Mouse (Mus musculus): ENCODE measurements around the gene Abcb8.

Gene Abcb8

GRCm38 (mm10) chr5:24369767-24370166, 23.7 kb upstream of the Abcb8 start:
- no peak for DNase-seq

- DNase-seq: no peak
These were observed 19.7 kb upstream of the Abcb8 start for GRCm38 (mm10) chr5:24373807-24374206.

GRCm38 (mm10) chr5:24374216-24374615, 19.2 kb upstream of the Abcb8 start:
- DNase-seq: no peak

- no peak for DNase-seq
These were observed 18.7 kb upstream of the Abcb8 start for GRCm38 (mm10) chr5:24374666-24375328.

GRCm38 (mm10) chr5:24378700-24379099, 14.8 kb upstream of the Abcb8 start:
- DNase-seq: no peak

GRCm38 (mm10) chr5:24379501-24379900, 14.0 kb upstream of the Abcb8 start:
- no peak for DNase-seq

- DNase-seq: no peak
These were observed 13.0 kb upstream of the Abcb8 start for GRCm38 (mm10) chr5:24380499-24380898.

- no peak for DNase-seq
These were observed 12.0 kb upstream of the Abcb8 start for GRCm38 (mm10) chr5:24381486-24381885.

- no peak for DNase-seq
These were observed 11.5 kb upstream of the Abcb8 start for GRCm38 (mm10) chr5:24381988-24382387.

GRCm38 (mm10) chr5:24383026-24383859, 10.2 kb upstream of the Abcb8 start:
- DNase-seq: peak; percentile 98

- DNase-seq: peak; percentile 48
These were observed 9.1 kb upstream of the Abcb8 start for GRCm38 (mm10) chr5:24384407-24384806.

- peak; percentile 20 for DNase-seq
These were observed 8.1 kb upstream of the Abcb8 start for GRCm38 (mm10) chr5:24385374-24385773.

GRCm38 (mm10) chr5:24385887-24386550, 7.4 kb upstream of the Abcb8 start:
- peak; percentile 27 for DNase-seq

GRCm38 (mm10) chr5:24387264-24388241, 5.9 kb upstream of the Abcb8 start:
- peak; percentile 48 for DNase-seq

GRCm38 (mm10) chr5:24388246-24388915, 5.1 kb upstream of the Abcb8 start:
- peak; percentile 25 for DNase-seq

GRCm38 (mm10) chr5:24389011-24389657, 4.3 kb upstream of the Abcb8 start:
- DNase-seq: peak; percentile 29

GRCm38 (mm10) chr5:24389658-24390020, 3.8 kb upstream of the Abcb8 start:
- no peak for DNase-seq

GRCm38 (mm10) chr5:24391864-24392263, 1.6 kb upstream of the Abcb8 start, which contains the start of gene Atg9b:
Gene Atg9b (minus strand): TSS chr5:24392143.
- DNase-seq: peak; percentile 43

GRCm38 (mm10) chr5:24392724-24393123, 739 bp upstream of the Abcb8 start:
- DNase-seq: no peak

GRCm38 (mm10) chr5:24394165-24394894, 867 bp downstream of the Abcb8 start:
- DNase-seq: peak; percentile 98

GRCm38 (mm10) chr5:24396254-24396653, 2.8 kb downstream of the Abcb8 start:
- DNase-seq: peak; percentile 46

Measured in cerebellum, adult 9-10 months (tissue).